Mouse (Mus musculus) kidney, postnatal 0 days (tissue): ENCODE measurements around the gene Uso1. TPM values are rescaled to one million over a fixed set of nuclear protein-coding genes. Genes with fewer than 3 reads are reported as not detected.
A peak's percentile ranks its signal among the peaks of the same experiment; 100 is the strongest.
"Not testable (repeated sequence)": the region's sequence is repeated elsewhere in the genome, so short reads cannot be mapped to it uniquely, and the experiment has no call there.

Experiments
- ATAC-seq: fragments of 200-750 bp; cut with Nextera tagmentation; replicated peaks from 2 replicates; pipeline ENCODE4 v1.8.0; 2017; ENCODE audit warnings: low read depth, moderate number of reproducible peaks, moderate TSS enrichment, moderate library complexity; ENCODE audit not compliant: low FRiP score
- DNase-seq: peaks from one replicate; pipeline ENCODE4 v3.0.0-alpha.2; 2016; ENCODE audit warnings: low spot score
- H3K27ac ChIP-seq: fragments of 300-500 bp; sonication (generic); 2 replicates; pipeline ENCODE4 v1.5.1; 2014; ENCODE audit warnings: mild to moderate bottlenecking
- H3K27me3 ChIP-seq: fragments of 300-500 bp; sonication (generic); 2 replicates; pipeline ENCODE4 v1.6.1; 2014; ENCODE audit warnings: low read length, mixed read lengths; ENCODE audit not compliant: insufficient read depth
- H3K36me3 ChIP-seq: fragments of 300-500 bp; sonication (generic); 2 replicates; pipeline ENCODE4 v1.6.1; 2014; ENCODE audit warnings: low read length, mixed read lengths; ENCODE audit not compliant: insufficient read depth
- H3K4me1 ChIP-seq: fragments of 300-500 bp; sonication (generic); replicated peaks from 2 replicates; pipeline ENCODE4 v1.6.1; 2014; ENCODE audit warnings: antibody characterized with exemption, low read length, mixed read lengths; ENCODE audit not compliant: insufficient read depth
- H3K4me2 ChIP-seq: fragments of 300-500 bp; sonication (generic); 2 replicates; pipeline ENCODE4 v1.6.1; 2014; ENCODE audit warnings: mild to moderate bottlenecking, low read length, moderate library complexity, mixed read lengths
- H3K4me3 ChIP-seq: fragments of 300-500 bp; sonication (generic); replicated peaks from 2 replicates; pipeline ENCODE4 v1.5.1; 2014; ENCODE audit warnings: low read depth, low read length
- H3K9ac ChIP-seq: fragments of 300-500 bp; sonication (generic); 2 replicates; pipeline ENCODE4 v1.6.1; 2014; ENCODE audit warnings: low read depth, low read length
- H3K9me3 ChIP-seq: fragments of 300-500 bp; sonication (generic); replicated peaks from 2 replicates; pipeline ENCODE4 v1.6.1; 2016; ENCODE audit warnings: low read length, inconsistent platforms, mixed read lengths
- CTCF ChIP-seq: IDR thresholded peaks from 2 replicates; pipeline ENCODE4 v1.5.1; 2016; ENCODE audit warnings: antibody characterized with exemption, low read depth, mild to moderate bottlenecking, moderate library complexity
- WGBS: fragments of 180-500 bp; shearing (Covaris S2); extraction: QIAGEN DNeasy Blood & Tissue Kit; methylation state at CpG from one replicate; pipeline ENCODE4 v1.1.7; 2014; 5-methylcytosine and 5-hydroxymethylcytosine counted together
- polyA plus RNA-seq: library from polyadenylated mRNA; unstranded; fragments of >200 nt; fragmentation: Nextera tagmentation; extraction: Ambion mirVana; gene quantifications from 2 replicates; pipeline ENCODE4 v1.2.1, GENCODE M21; 2015

Uso1 gene
- polyA plus RNA-seq, 1 experiment from 2014 or later, result 36.1 TPM

DNA sequence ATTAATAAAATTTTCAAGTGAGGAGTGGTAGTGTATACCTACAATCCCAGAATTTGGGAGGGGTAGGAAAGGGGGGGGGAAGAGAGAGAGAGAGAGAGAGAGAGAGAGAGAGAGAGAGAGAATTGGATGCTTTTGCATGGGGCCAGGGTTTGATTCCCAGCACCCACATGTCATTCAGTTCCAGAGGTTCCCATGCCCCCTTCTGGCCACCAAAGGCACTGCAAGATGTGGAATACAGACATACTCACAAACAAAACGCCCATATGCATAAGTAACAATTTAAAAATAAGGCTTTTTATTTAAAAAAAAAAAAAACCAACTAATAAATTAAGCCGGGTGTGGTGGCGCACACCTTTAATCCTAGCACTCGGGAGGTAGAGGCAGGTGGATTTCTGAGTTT is 5.6 kb upstream of the Uso1 start:
- H3K36me3 ChIP-seq, result no peaks in the 10 kb centered on the region
- no peak overlapping the region for H3K27ac ChIP-seq
- H3K4me3 ChIP-seq, result no peak overlapping the region
- no peaks in the 10 kb centered on the region; the same call in 1 of the 2 replicates for H3K4me1 ChIP-seq
- 0 out of 2 replicates have a peak, but pooled peaks have one; percentile 8 for TF ChIP-seq CTCF
- no peak for DNase-seq
- WGBS, result 95% methylated on average over 4 of the region's 4 CpGs
- no peak overlapping the region for H3K4me2 ChIP-seq
- no peaks in the 10 kb centered on the region for H3K27me3 ChIP-seq
- no peak overlapping the region for H3K9ac ChIP-seq
- no peak for ATAC-seq
- H3K9me3 ChIP-seq, result no peaks in the 10 kb centered on the region

DNA sequence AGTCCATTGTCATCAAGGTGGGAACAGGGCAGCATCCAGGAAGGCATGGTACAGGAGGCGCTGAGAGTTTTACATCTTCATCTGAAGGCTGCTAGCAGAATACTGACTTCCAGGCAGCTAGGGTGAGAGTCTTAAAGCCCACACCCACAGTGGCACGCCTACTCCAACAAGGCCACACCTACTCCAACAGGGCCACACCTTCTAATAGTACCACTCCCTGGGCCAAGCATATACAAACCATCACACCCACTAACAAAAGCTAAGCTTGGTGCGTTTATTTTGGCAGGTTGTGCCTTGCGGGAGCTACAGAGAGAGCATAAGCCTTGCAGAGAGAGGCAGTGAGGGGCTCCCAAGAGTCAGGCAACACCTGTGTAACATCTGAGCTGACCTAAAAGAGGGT is 4.7 kb upstream of the Uso1 start:
- not testable (repeated sequence) for H3K9ac ChIP-seq, H3K27ac ChIP-seq, H3K4me3 ChIP-seq, H3K4me2 ChIP-seq, H3K27me3 ChIP-seq, H3K4me1 ChIP-seq, DNase-seq, H3K9me3 ChIP-seq, H3K36me3 ChIP-seq, ATAC-seq
- 73% methylated on average over 4 of the region's 4 CpGs for WGBS

DNA sequence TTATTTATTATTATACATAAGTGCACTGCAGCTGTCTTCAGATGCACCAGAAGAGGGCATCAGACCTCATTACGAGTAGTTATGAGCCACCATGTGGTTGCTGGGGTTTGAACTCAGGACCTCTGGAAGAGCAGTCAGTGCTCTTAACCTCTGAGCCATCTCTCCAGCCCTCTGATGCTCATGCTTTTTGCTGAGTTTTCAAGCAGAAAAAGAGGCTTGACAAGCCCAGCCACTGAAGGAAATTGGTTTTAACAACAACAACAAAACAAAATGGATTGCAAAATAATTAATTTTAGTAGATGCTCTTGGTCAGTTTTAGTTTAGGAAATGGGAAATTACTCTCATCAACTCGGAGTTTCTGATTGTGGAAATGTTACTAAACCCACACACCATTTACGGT is 2.8 kb upstream of the Uso1 start:
- Histone ChIP-seq H3K9me3 (no peaks in the 10 kb centered on the region), H3K4me1 (peaks cover 14% of the 10 kb centered on the region; the same call in 1 of the 2 replicates), H3K4me2 (no peak overlapping the region), H3K9ac (no peak overlapping the region), H3K27ac (no peak overlapping the region), H3K27me3 (no peaks in the 10 kb centered on the region), H3K36me3 (no peaks in the 10 kb centered on the region), H3K4me3 (no peak overlapping the region)
- no peak for DNase-seq
- no peak for ATAC-seq
- 83% methylated on average over 3 of the region's 3 CpGs for WGBS
- no peak for TF ChIP-seq CTCF

DNA sequence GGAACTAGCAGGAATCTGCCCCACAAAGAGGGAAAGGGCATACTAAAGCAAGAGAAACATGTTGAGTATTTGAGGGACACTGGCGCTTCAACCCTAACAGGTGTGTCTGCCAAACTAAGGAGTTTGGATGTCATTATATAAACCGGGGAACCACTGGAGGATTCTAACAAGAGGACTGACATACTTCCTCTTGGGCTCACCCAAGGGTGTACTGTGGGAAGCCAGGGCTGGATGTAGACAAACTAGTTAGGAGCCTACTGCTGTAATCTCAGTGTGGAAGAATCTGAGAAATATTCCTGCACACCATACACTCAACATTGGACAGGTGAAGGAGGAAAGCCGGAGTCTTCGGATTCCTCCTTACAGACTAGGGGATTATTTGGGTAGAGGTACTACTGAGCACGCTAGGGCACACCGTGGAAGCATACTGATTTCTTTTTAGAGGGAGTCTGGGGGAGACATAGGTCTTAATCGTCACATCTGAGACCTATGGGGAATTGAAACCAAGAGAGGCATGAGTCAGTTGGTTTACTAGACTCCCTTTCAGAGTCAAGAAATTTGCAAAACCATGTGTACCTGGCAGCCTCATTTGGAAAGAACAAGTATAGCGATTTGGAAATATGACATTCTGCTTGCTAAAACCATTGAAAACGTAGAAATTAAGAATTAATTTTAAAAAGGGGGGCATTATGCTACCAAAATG is 1.1 kb upstream of the Uso1 start:
- Histone ChIP-seq H3K9me3 (no peaks in the 10 kb centered on the region), H3K4me3 (peak overlapping the region; percentile 74), H3K27me3 (no peaks in the 10 kb centered on the region), H3K4me2 (peak overlapping the region; percentile 70), H3K9ac (no peak overlapping the region), H3K27ac (no peak overlapping the region), H3K36me3 (no peaks in the 10 kb centered on the region), H3K4me1 (peaks cover 14% of the 10 kb centered on the region; the same call in 1 of the 2 replicates)
- ATAC-seq (no peak), DNase-seq (no peak)
- no peak for TF ChIP-seq CTCF
- 62% methylated on average over 9 of the region's 9 CpGs for WGBS

DNA sequence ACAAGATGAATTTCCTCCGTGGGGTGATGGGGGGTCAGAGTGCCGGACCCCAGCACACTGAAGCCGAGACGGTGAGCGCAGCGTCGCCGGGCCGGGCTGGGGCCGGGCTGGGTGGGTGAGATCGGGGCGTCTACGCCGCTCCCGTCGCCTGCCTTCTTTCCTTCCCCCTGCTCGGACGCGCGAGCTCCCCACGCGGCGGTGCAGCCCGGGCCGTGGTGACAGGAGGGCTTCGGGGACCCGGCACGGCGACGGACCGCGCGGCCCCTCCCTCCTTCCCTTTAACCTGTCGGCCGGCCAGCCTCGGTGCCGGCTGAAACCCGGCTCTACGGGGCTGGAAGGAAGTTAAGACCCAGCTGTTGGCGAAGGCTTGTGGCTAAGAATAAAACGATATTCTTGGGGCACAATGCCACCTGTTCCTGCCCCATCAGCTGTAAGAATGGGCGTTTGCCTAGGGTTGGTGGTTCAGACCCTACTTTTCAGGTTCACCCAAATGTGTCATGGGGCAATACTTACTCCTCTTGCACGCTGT is 419 bp downstream of the Uso1 start:
- Histone ChIP-seq H3K4me2 (peak overlapping the region; percentile 92), H3K9ac (peak overlapping the region; percentile 82), H3K4me1 (peaks cover 14% of the 10 kb centered on the region; the same call in 1 of the 2 replicates), H3K4me3 (peak overlapping the region; percentile 74), H3K27ac (peak overlapping the region; percentile 77), H3K27me3 (no peaks in the 10 kb centered on the region), H3K9me3 (no peaks in the 10 kb centered on the region), H3K36me3 (no peaks in the 10 kb centered on the region)
- DNase-seq, result peak; percentile 59
- 0 out of 2 replicates have a peak, but pooled peaks have one; percentile 4 for TF ChIP-seq CTCF
- ATAC-seq, result peak; percentile 74
- WGBS, result under 1% methylated on average over 37 of the region's 43 CpGs

DNA sequence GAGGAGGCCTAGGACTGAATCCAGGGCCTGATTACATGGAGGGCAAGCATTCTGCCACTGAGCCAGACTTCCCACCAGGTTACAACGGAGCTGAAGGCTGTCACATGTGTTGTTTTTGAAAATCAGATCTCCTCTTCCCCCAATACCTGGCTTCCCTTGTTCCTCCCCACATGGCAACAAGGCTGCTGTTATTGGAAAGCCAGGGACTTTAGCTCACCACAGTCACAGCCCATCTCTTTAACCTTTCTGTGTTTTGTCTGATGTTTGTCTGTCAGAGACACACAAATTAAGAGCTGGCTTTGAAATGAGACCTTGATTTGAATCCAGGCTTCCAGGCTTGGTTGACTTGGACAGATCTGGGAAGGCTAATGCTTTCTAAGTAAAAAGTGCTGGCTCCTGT is 1.5 kb downstream of the Uso1 start:
- Histone ChIP-seq H3K9ac (peak overlapping the region; percentile 82; the same call in 1 of the 2 replicates), H3K27me3 (no peaks in the 10 kb centered on the region), H3K36me3 (no peaks in the 10 kb centered on the region), H3K27ac (no peak overlapping the region), H3K4me1 (peaks cover 14% of the 10 kb centered on the region; the same call in 1 of the 2 replicates), H3K4me3 (0 out of 2 replicates have a peak overlapping the region, but pooled peaks have one; percentile 74), H3K9me3 (no peaks in the 10 kb centered on the region), H3K4me2 (peak overlapping the region; percentile 92)
- ATAC-seq, result no peak
- no peak for DNase-seq
- 35% methylated on average over 1 of the region's 1 CpGs for WGBS
- no peak for TF ChIP-seq CTCF
